Mouse (Mus musculus) adrenal gland, postnatal 14 days (tissue): ENCODE data around the gene Gm12830. TPM values are rescaled to one million over a fixed set of nuclear protein-coding genes. Genes with fewer than 3 reads are reported as not detected.
A peak's percentile ranks its signal among the peaks of the same experiment; 100 is the strongest.

Experiments
- DNase-seq: peaks from one replicate; pipeline ENCODE4 v3.0.0; 2021; ENCODE audit warnings: mixed read lengths
- total RNA-seq: library from RNA; stranded (reverse); gene quantifications from 2 replicates; pipeline ENCODE4 v1.2.3, GENCODE M21; 2021

Gene Gm12830
- total RNA-seq, 1 experiment from 2014 or later = not detected

GRCm38 (mm10) chr4:114844600-114844999 lies 23.1 kb downstream of the Gm12830 start:
- no peak for DNase-seq

GRCm38 (mm10) chr4:114845622-114846021 lies 24.1 kb downstream of the Gm12830 start:
- DNase-seq = no peak

GRCm38 (mm10) chr4:114846723-114847122 lies 25.2 kb downstream of the Gm12830 start:
- no peak for DNase-seq

- no peak for DNase-seq
Measured at GRCm38 (mm10) chr4:114853968-114854367, 32.4 kb downstream of the Gm12830 start.

GRCm38 (mm10) chr4:114858426-114858825 lies 36.9 kb downstream of the Gm12830 start:
- peak; percentile 63 for DNase-seq

GRCm38 (mm10) chr4:114863166-114863565 lies 41.6 kb downstream of the Gm12830 start:
- no peak for DNase-seq

GRCm38 (mm10) chr4:114869765-114870490 lies 48.4 kb downstream of the Gm12830 start:
- DNase-seq = peak; percentile 39

GRCm38 (mm10) chr4:114876441-114876972 lies 55.0 kb downstream of the Gm12830 start:
- DNase-seq = peak; percentile 20

- no peak for DNase-seq
Measured at GRCm38 (mm10) chr4:114882232-114882631, 60.7 kb downstream of the Gm12830 start.

GRCm38 (mm10) chr4:114897853-114898252 lies 76.3 kb downstream of the Gm12830 start:
- DNase-seq = peak; percentile 69

- DNase-seq = no peak
Measured at GRCm38 (mm10) chr4:114899885-114900284, 78.4 kb downstream of the Gm12830 start.

- DNase-seq = no peak
Measured at GRCm38 (mm10) chr4:114900866-114901642, 79.5 kb downstream of the Gm12830 start.

GRCm38 (mm10) chr4:114901643-114902351 lies 80.3 kb downstream of the Gm12830 start:
- DNase-seq = peak; percentile 12

GRCm38 (mm10) chr4:114902641-114903421 lies 81.3 kb downstream of the Gm12830 start:
- no peak for DNase-seq

- DNase-seq = no peak
Measured at GRCm38 (mm10) chr4:114903422-114903782, 81.9 kb downstream of the Gm12830 start.

GRCm38 (mm10) chr4:114905501-114905900 lies 84.0 kb downstream of the Gm12830 start:
- no peak for DNase-seq

Other genes with a start within 250 kb of the Gm12830 start
- gene Foxd2, start 87.2 kb downstream of the Gm12830 start, total RNA-seq = 1.6 and 1.9 TPM in 2 replicates
- gene Foxe3, start 104.3 kb downstream of the Gm12830 start, total RNA-seq = not detected in 2 replicates
- 103 and 104 TPM in 2 replicates for gene Cmpk1, start 165.5 kb downstream of the Gm12830 start, total RNA-seq
- gene Stil, start 178.4 kb downstream of the Gm12830 start, total RNA-seq = 1.9 and 2.3 TPM in 2 replicates
- 5.2 and 7.3 TPM in 2 replicates for gene Tal1, start 234.7 kb downstream of the Gm12830 start, total RNA-seq